Mouse (Mus musculus): ENCODE data around the gene Fads2. TPM values are rescaled to one million over a fixed set of nuclear protein-coding genes. Genes with fewer than 3 reads are reported as not detected.
"Not testable (repeated sequence)": the region's sequence is repeated elsewhere in the genome, so short reads cannot be mapped to it uniquely, and the experiment has no call there.

Gene Fads2
- polyA plus RNA-seq (2016; fragmentation: Nextera tagmentation; extraction: Ambion mirVana): 207 and 236 TPM in 2 replicates

GRCm38 (mm10) chr19:10101341-10102053 lies at the start of gene Fads2:
TSS of gene Fads2 (minus strand) at chr19:10101746.
- Histone ChIP-seq H3K4me1 (peaks cover 49% of the 10 kb centered on the region), H3K27me3 (ENCODE audit: low read depth, poor library complexity, severe bottlenecking) (no peaks in the 10 kb centered on the region), H3K27ac (replicated peaks) (peak within 1 kb of the TSS; percentile 98), H3K9me3 (replicated peaks) (no peaks in the 10 kb centered on the region), H3K4me3 (peak within 1 kb of the TSS; percentile 87), H3K36me3 (peaks cover 33% of the 10 kb centered on the region)
- under 1% methylated on average over 57 of the region's 57 CpGs for WGBS
- DNase-seq (ENCODE audit: low spot score): peak; percentile 99

GRCm38 (mm10) chr19:10149189-10149588 lies 47.6 kb upstream of the Fads2 start:
- H3K27me3 ChIP-seq (ENCODE audit: low read depth, poor library complexity, severe bottlenecking): no peaks in the 10 kb centered on the region
- H3K4me3 ChIP-seq: no peak overlapping the region
- H3K36me3 ChIP-seq: no peaks in the 10 kb centered on the region
- peaks cover 14% of the 10 kb centered on the region for H3K4me1 ChIP-seq
- WGBS: 81% methylated on average over 3 of the region's 3 CpGs
- no peak for DNase-seq (ENCODE audit: low spot score)
- 0 out of 2 replicates have a peak, but pooled peaks cover 8% of the 10 kb centered on the region for H3K9me3 ChIP-seq (replicated peaks)
- no peak overlapping the region for H3K27ac ChIP-seq (replicated peaks)

- 88% methylated on average over 6 of the region's 6 CpGs for WGBS
- DNase-seq (ENCODE audit: low spot score): no peak
- Histone ChIP-seq H3K9me3 (replicated peaks) (0 out of 2 replicates have a peak, but pooled peaks cover 8% of the 10 kb centered on the region), H3K4me1 (peaks cover 20% of the 10 kb centered on the region), H3K27ac (replicated peaks) (no peak overlapping the region), H3K4me3 (no peak overlapping the region), H3K27me3 (ENCODE audit: low read depth, poor library complexity, severe bottlenecking) (no peaks in the 10 kb centered on the region), H3K36me3 (no peaks in the 10 kb centered on the region)
These were observed 47.0 kb upstream of the Fads2 start for GRCm38 (mm10) chr19:10148555-10148954.

- DNase-seq (ENCODE audit: low spot score): no peak
- H3K27ac ChIP-seq (replicated peaks): peak overlapping the region; percentile 53; the same call in 1 of the 2 replicates
- 60% methylated on average over 4 of the region's 4 CpGs for WGBS
- no peaks in the 10 kb centered on the region for H3K9me3 ChIP-seq (replicated peaks)
- no peaks in the 10 kb centered on the region for H3K27me3 ChIP-seq (ENCODE audit: low read depth, poor library complexity, severe bottlenecking)
- H3K36me3 ChIP-seq: no peaks in the 10 kb centered on the region
- H3K4me1 ChIP-seq: peaks cover 23% of the 10 kb centered on the region
- H3K4me3 ChIP-seq: no peak overlapping the region
These were observed 42.9 kb upstream of the Fads2 start for GRCm38 (mm10) chr19:10144464-10144863.

- Histone ChIP-seq H3K9me3 (replicated peaks) (no peaks in the 10 kb centered on the region), H3K4me1 (peaks cover 23% of the 10 kb centered on the region), H3K4me3 (no peak overlapping the region), H3K27ac (replicated peaks) (peak overlapping the region; percentile 53), H3K36me3 (no peaks in the 10 kb centered on the region), H3K27me3 (ENCODE audit: low read depth, poor library complexity, severe bottlenecking) (no peaks in the 10 kb centered on the region)
- WGBS: 51% methylated on average over 2 of the region's 2 CpGs
- DNase-seq (ENCODE audit: low spot score): no peak
These were observed 42.1 kb upstream of the Fads2 start for GRCm38 (mm10) chr19:10143667-10144066.

DNA sequence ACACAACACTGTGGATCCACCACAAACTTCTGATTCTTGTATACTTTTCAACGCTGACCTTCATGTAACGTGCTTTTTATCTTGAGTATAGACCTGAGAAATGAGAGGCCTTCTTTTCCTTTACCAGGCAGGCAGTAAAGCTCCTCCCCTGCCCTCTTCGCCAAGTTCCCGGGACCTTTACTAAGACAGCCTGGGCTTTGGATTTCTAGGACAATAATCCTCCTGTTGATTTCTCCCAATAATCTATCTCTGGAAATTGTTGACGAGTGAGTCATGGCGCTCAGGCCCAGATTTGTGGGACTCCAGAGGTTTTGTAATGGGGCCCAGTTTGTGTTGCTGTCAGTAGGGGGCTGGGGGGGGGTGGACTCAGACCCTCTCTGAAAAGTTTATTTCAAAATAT lies 38.2 kb upstream of the Fads2 start:
- Histone ChIP-seq H3K4me3 (no peak overlapping the region), H3K27me3 (ENCODE audit: low read depth, poor library complexity, severe bottlenecking) (no peaks in the 10 kb centered on the region), H3K4me1 (peaks cover 14% of the 10 kb centered on the region), H3K27ac (replicated peaks) (no peak overlapping the region), H3K36me3 (no peaks in the 10 kb centered on the region), H3K9me3 (replicated peaks) (no peaks in the 10 kb centered on the region)
- WGBS: 86% methylated on average over 6 of the region's 6 CpGs
- no peak for DNase-seq (ENCODE audit: low spot score)

DNA sequence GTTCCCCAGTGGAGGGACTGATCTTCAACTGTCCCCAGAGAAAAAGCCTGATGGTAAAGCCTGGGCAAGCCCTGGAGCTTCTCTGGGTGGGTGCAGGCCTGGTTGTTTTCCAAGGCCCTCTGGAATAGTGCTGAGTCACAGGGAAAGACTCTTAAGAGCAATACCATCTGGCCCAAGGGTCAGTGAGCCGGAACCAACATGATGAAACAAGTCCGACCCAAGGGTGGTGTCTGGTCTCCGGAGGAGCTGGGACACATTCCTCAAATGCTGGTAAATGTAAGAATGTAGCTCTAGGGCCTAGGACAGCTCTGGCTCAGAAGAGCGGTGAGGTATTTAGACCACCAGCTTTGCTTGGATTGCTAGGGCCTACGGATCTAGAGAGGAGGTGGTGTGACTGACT lies 35.9 kb upstream of the Fads2 start:
- no peak for DNase-seq (ENCODE audit: low spot score)
- Histone ChIP-seq H3K9me3 (replicated peaks) (no peaks in the 10 kb centered on the region), H3K4me3 (no peak overlapping the region), H3K27ac (replicated peaks) (no peak overlapping the region), H3K27me3 (ENCODE audit: low read depth, poor library complexity, severe bottlenecking) (no peaks in the 10 kb centered on the region), H3K36me3 (no peaks in the 10 kb centered on the region), H3K4me1 (no peaks in the 10 kb centered on the region)
- 86% methylated on average over 5 of the region's 5 CpGs for WGBS

GRCm38 (mm10) chr19:10134692-10135091 lies 33.1 kb upstream of the Fads2 start:
- peak; percentile 10 for DNase-seq (ENCODE audit: low spot score)
- Histone ChIP-seq H3K27me3 (ENCODE audit: low read depth, poor library complexity, severe bottlenecking) (no peaks in the 10 kb centered on the region), H3K4me1 (no peaks in the 10 kb centered on the region), H3K9me3 (replicated peaks) (no peaks in the 10 kb centered on the region), H3K36me3 (no peaks in the 10 kb centered on the region), H3K4me3 (no peak overlapping the region), H3K27ac (replicated peaks) (no peak overlapping the region)
- 80% methylated on average over 2 of the region's 2 CpGs for WGBS

DNA sequence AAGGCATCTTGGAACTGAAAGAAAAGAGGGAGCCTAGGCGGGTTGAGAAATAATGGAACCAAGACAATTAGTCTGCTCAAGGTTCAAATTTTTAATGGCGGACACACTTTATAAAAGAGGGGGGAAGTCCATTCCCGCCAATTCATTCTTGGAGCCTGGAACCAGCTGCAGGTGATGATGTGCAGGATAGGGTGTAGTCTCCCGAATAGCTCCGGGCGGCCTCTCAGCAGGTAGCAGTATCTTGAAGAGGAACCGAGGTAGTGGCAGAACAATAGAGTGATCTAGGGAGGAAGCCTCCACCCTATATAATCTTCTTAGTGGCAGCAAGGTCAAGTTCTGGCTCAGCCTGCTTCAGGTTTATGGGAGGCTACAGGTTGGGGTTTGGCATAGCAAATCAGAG lies 28.0 kb upstream of the Fads2 start:
- not testable (repeated sequence) for H3K27ac ChIP-seq (replicated peaks); H3K36me3 ChIP-seq; H3K4me3 ChIP-seq; H3K27me3 ChIP-seq (ENCODE audit: low read depth, poor library complexity, severe bottlenecking); H3K9me3 ChIP-seq (replicated peaks); H3K4me1 ChIP-seq
- WGBS: 73% methylated on average over 7 of the region's 7 CpGs
- DNase-seq (ENCODE audit: low spot score): peak; percentile 5

DNA sequence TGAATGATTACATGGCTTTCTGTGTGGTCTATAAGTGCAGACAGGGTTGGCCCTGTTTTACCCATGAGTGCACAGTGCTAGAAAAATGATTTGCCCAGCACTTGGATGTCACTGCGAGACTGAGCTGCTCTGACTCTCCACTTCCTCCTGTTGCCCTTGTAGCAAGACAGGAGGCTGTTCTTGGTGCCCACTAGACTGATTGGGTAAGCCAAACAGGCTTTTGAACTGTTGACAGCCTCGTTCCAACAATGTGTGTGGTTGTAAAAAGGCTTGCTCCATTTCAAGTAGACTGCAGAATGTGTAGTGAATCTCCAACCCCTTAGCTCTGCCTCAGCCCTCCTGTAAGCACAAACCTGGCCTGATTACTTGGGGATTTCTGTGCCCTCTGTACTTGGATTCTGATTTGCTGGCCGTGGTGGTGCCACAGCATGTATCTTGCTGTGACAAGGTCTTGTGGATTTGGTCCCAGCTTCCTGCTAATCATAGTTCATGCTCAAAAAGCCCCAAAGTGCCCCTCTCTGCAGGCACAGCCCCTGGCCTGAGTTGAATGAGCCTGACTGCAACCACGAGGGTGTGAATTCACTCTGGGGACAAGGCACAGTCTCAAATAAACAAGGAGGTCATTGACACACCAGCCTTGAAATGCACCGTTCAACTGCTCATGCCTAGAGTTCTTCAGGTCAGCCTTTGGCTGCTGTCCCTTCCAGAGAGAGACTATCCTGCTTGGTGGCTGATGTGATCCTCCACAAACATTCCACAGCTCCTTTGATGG lies 25.1 kb upstream of the Fads2 start:
- WGBS: 80% methylated on average over 5 of the region's 5 CpGs

GRCm38 (mm10) chr19:10123892-10124634 lies 22.5 kb upstream of the Fads2 start:
- H3K9me3 ChIP-seq (replicated peaks): no peaks in the 10 kb centered on the region; the same call in 1 of the 2 replicates
- H3K36me3 ChIP-seq: no peaks in the 10 kb centered on the region
- H3K4me1 ChIP-seq: no peaks in the 10 kb centered on the region
- no peak overlapping the region for H3K4me3 ChIP-seq
- 86% methylated on average over 7 of the region's 7 CpGs for WGBS
- DNase-seq (ENCODE audit: low spot score): no peak
- H3K27me3 ChIP-seq (ENCODE audit: low read depth, poor library complexity, severe bottlenecking): no peaks in the 10 kb centered on the region
- H3K27ac ChIP-seq (replicated peaks): no peak overlapping the region

More for the DNA sequence above, 25.1 kb upstream of the Fads2 start:
- no peak for DNase-seq (ENCODE audit: low spot score)
- Histone ChIP-seq H3K27ac (replicated peaks) (no peak overlapping the region), H3K36me3 (no peaks in the 10 kb centered on the region), H3K4me3 (no peak overlapping the region), H3K9me3 (replicated peaks) (no peaks in the 10 kb centered on the region), H3K4me1 (no peaks in the 10 kb centered on the region), H3K27me3 (ENCODE audit: low read depth, poor library complexity, severe bottlenecking) (no peaks in the 10 kb centered on the region)

DNA sequence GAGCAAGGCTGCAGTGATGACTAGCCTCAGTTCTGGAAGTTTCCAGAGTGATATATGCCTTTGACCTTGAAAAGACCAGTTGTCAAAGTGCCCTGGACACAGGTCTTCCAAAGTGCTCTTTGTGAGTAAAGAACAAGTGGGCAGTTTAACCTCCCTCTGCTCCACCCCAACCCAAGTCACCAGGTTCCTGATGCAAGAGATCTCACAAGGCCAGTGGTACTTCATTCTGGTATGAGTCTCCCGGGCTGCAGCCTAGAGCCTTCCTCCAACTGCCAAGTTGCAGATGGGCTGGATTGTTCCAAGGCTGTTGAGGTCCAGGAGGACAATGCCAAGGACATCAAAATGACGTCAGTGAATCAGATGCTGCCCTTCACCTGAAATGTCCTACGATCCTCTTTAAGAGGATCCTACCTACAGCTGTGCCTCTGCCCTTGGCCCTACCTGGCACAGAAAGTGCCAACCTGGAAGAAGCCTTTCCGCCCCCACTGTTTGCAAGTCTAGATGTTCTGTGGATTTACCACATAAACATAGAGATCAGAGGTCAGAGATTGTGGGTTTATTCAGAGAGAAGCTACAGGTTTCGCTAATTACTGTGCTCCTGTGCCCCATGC lies 20.6 kb upstream of the Fads2 start:
- no peak for DNase-seq (ENCODE audit: low spot score)
- no peak overlapping the region for H3K4me3 ChIP-seq
- H3K27me3 ChIP-seq (ENCODE audit: low read depth, poor library complexity, severe bottlenecking): no peaks in the 10 kb centered on the region
- 85% methylated on average over 5 of the region's 5 CpGs for WGBS
- no peaks in the 10 kb centered on the region; the same call in 1 of the 2 replicates for H3K9me3 ChIP-seq (replicated peaks)
- peaks cover under 1% of the 10 kb centered on the region for H3K4me1 ChIP-seq
- H3K36me3 ChIP-seq: no peaks in the 10 kb centered on the region
- no peak overlapping the region for H3K27ac ChIP-seq (replicated peaks)

Data from midbrain, embryonic 10.5 days (tissue).